Mouse (Mus musculus): Measurements from ENCODE around the gene Zfp398. TPM values are rescaled to one million over a fixed set of nuclear protein-coding genes. Genes with fewer than 3 reads are reported as not detected.
"Not testable (repeated sequence)": the region's sequence is repeated elsewhere in the genome, so short reads cannot be mapped to it uniquely, and the experiment has no call there.

The Zfp398 gene
- polyA plus RNA-seq, 1 experiment from 2014 or later = 6.6 TPM

DNA sequence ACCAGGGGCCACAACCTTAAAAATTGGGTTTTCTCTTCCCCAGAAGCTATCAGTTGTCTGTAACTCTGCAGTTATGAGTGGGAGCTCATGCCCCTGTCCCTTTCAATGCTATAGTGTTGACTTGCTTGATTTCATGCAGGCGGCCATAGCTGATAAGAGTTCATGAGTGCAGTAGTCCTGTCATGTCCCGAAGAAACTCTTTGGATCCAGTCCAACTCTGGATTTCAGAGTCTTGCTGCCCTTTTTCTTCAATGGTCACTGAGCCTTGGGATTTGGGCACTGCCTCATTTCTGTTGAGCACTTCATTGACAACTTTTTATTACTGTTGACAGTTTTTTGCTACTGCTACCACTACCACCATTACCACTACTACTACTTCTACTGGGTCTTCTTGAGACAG lies 2.2 kb downstream of the Zfp398 start:
- H3K4me3 ChIP-seq (ENCODE audit: low read length) = no peak overlapping the region
- no peak overlapping the region for H3K4me2 ChIP-seq (ENCODE audit: low read depth, low read length)
- no peaks in the 10 kb centered on the region for H3K36me3 ChIP-seq (ENCODE audit: control insufficient read depth, insufficient read depth, low read length)
- 49% methylated on average over 2 of the region's 2 CpGs for WGBS
- no peak overlapping the region for H3K27ac ChIP-seq (ENCODE audit: low read length)
- peaks cover 10% of the 10 kb centered on the region; the same call in 1 of the 2 replicates for H3K4me1 ChIP-seq (ENCODE audit: control insufficient read depth, insufficient read depth, low read length)
- ATAC-seq = no peak
- no peaks in the 10 kb centered on the region for H3K27me3 ChIP-seq (replicated peaks; ENCODE audit: control insufficient read depth, insufficient read depth, low read length)
- H3K9ac ChIP-seq (ENCODE audit: low read depth, low read length) = no peak overlapping the region
- H3K9me3 ChIP-seq (ENCODE audit: control insufficient read depth, low read length) = no peaks in the 10 kb centered on the region

DNA sequence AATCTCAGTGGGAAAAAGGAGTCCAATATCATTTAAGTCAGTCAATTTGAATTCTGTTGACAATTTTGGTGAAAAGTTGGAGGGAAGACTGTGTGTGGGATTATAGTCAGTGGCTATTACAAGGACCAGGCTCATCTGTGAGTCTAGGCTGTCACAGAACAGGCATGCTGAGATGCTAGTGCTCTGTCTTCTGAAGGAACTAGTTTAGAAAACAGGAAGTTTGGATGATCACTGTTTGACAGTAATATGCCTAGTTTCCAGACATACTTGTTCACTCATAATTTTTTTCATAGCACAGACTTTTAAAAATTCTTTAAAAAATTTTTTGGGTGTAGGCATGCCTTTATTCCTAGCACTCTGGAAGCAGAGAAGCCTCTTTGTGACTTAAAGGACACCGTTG lies 5.6 kb downstream of the Zfp398 start:
- ATAC-seq = no peak
- 100% methylated on average over 1 of the region's 1 CpGs for WGBS
- no peaks in the 10 kb centered on the region for H3K27me3 ChIP-seq (replicated peaks; ENCODE audit: control insufficient read depth, insufficient read depth, low read length)
- H3K9ac ChIP-seq (ENCODE audit: low read depth, low read length) = no peak overlapping the region
- no peaks in the 10 kb centered on the region for H3K36me3 ChIP-seq (ENCODE audit: control insufficient read depth, insufficient read depth, low read length)
- no peak overlapping the region for H3K27ac ChIP-seq (ENCODE audit: low read length)
- peaks cover 10% of the 10 kb centered on the region; the same call in 1 of the 2 replicates for H3K4me1 ChIP-seq (ENCODE audit: control insufficient read depth, insufficient read depth, low read length)
- H3K9me3 ChIP-seq (ENCODE audit: control insufficient read depth, low read length) = no peaks in the 10 kb centered on the region
- H3K4me2 ChIP-seq (ENCODE audit: low read depth, low read length) = no peak overlapping the region
- no peak overlapping the region for H3K4me3 ChIP-seq (ENCODE audit: low read length)

DNA sequence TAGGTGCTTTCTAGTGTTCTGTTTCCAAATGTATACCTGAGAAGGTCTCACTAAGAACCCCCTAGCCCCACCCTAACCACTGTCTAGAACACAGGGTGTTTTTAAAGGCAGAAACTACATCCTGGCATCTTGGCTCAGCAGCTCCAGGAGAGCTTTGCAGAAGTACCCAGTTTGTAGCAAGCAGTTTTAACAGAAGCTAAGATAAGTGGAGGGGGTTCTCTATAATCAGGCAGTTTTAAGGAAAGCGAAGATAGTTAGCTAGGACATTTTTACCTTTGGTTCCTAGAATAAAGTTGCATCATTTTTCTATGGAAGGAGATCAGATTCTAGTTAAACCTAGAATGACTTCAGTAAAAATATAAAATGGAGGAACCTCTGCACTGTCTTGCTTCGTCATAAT lies 6.4 kb downstream of the Zfp398 start:
- no peaks in the 10 kb centered on the region for H3K36me3 ChIP-seq (ENCODE audit: control insufficient read depth, insufficient read depth, low read length)
- H3K4me2 ChIP-seq (ENCODE audit: low read depth, low read length) = no peak overlapping the region
- 93% methylated on average over 2 of the region's 2 CpGs for WGBS
- no peak overlapping the region for H3K27ac ChIP-seq (ENCODE audit: low read length)
- peaks cover 10% of the 10 kb centered on the region; the same call in 1 of the 2 replicates for H3K4me1 ChIP-seq (ENCODE audit: control insufficient read depth, insufficient read depth, low read length)
- H3K4me3 ChIP-seq (ENCODE audit: low read length) = no peak overlapping the region
- H3K27me3 ChIP-seq (replicated peaks; ENCODE audit: control insufficient read depth, insufficient read depth, low read length) = no peaks in the 10 kb centered on the region
- no peaks in the 10 kb centered on the region for H3K9me3 ChIP-seq (ENCODE audit: control insufficient read depth, low read length)
- ATAC-seq = no peak
- no peak overlapping the region for H3K9ac ChIP-seq (ENCODE audit: low read depth, low read length)

DNA sequence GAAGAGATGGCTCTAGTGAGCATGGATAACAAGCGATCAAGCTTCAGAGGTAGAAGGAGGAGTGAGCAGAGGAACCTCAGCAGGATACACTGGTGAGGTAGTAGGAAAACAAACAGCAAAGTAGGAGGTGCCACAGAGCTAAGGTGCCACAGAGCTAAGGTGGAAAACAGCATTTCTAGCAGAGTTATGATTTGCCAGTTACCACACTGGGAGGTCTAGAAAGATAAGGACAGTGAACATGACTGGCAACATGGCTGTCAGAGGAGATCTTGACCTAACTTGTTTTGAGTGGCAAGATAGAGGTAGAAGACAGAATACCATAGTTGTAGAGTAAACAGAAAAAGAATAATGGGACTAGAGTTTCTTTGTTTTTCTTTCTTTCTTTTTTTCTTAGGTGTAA lies 6.9 kb downstream of the Zfp398 start:
- WGBS = 89% methylated on average over 1 of the region's 1 CpGs
- ATAC-seq = no peak
- Histone ChIP-seq H3K27ac (ENCODE audit: low read length) (no peak overlapping the region), H3K36me3 (ENCODE audit: control insufficient read depth, insufficient read depth, low read length) (no peaks in the 10 kb centered on the region), H3K9ac (ENCODE audit: low read depth, low read length) (no peak overlapping the region), H3K27me3 (replicated peaks; ENCODE audit: control insufficient read depth, insufficient read depth, low read length) (no peaks in the 10 kb centered on the region), H3K4me3 (ENCODE audit: low read length) (no peak overlapping the region), H3K4me1 (ENCODE audit: control insufficient read depth, insufficient read depth, low read length) (peaks cover 10% of the 10 kb centered on the region; the same call in 1 of the 2 replicates), H3K4me2 (ENCODE audit: low read depth, low read length) (no peak overlapping the region), H3K9me3 (ENCODE audit: control insufficient read depth, low read length) (no peaks in the 10 kb centered on the region)

DNA sequence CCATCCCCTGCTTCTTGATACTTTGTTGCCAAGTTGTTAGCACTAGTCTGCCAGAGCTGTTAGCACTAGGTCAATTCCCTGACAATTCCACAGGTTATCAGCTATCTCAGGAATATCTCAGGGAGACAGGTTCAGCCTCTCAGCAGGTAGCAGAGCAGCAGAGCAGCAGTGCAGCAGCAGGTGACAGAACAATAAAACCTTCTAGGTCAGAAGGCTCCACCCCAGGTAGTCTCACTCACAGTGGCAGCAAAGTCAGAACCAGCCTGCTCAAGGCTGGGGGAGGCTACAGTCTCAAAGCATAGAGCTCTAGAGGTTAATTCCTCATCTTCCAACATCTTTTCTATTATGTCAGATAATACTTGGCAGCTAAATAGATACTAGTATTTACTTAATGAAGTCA lies 10.3 kb downstream of the Zfp398 start:
- H3K9ac ChIP-seq (ENCODE audit: low read depth, low read length) = peak overlapping the region; percentile 25; the same call in 1 of the 2 replicates

DNA sequence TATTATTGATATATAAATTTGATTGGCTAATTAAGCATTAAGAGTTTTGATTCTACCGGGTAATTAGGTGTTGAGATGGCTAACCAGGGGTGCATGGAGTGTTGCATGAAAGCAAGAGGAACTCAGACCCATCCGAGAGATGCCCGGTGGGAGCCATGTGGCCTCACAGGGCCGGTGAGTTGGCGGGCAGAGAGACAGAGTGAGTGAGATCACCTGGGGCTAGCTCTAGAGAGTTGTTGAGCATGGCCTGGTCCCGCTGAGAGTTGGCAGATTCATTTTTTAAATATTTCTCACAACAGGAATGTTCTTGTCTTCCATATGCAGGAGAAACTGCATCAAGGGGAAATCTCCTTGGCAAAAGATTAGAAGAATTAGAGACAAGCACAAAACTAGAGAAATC lies 21.8 kb downstream of the Zfp398 start:
- ATAC-seq = no peak
- H3K36me3 ChIP-seq (ENCODE audit: control insufficient read depth, insufficient read depth, low read length) = no peaks in the 10 kb centered on the region
- no peak overlapping the region for H3K27ac ChIP-seq (ENCODE audit: low read length)
- no peaks in the 10 kb centered on the region for H3K27me3 ChIP-seq (replicated peaks; ENCODE audit: control insufficient read depth, insufficient read depth, low read length)
- H3K9me3 ChIP-seq (ENCODE audit: control insufficient read depth, low read length) = no peaks in the 10 kb centered on the region
- no peak overlapping the region for H3K4me3 ChIP-seq (ENCODE audit: low read length)
- H3K4me1 ChIP-seq (ENCODE audit: control insufficient read depth, insufficient read depth, low read length) = no peaks in the 10 kb centered on the region
- H3K4me2 ChIP-seq (ENCODE audit: low read depth, low read length) = no peak overlapping the region
- WGBS = 94% methylated on average over 6 of the region's 6 CpGs
- no peak overlapping the region for H3K9ac ChIP-seq (ENCODE audit: low read depth, low read length)

More for the DNA sequence above, 10.3 kb downstream of the Zfp398 start:
- Histone ChIP-seq H3K4me2 (ENCODE audit: low read depth, low read length) (no peak overlapping the region), H3K9me3 (ENCODE audit: control insufficient read depth, low read length) (no peaks in the 10 kb centered on the region), H3K27ac (ENCODE audit: low read length) (peak overlapping the region; percentile 24), H3K4me1 (ENCODE audit: control insufficient read depth, insufficient read depth, low read length) (no peaks in the 10 kb centered on the region), H3K4me3 (ENCODE audit: low read length) (no peak overlapping the region), H3K36me3 (ENCODE audit: control insufficient read depth, insufficient read depth, low read length) (no peaks in the 10 kb centered on the region), H3K27me3 (replicated peaks; ENCODE audit: control insufficient read depth, insufficient read depth, low read length) (no peaks in the 10 kb centered on the region)
- ATAC-seq = peak; percentile 91

DNA sequence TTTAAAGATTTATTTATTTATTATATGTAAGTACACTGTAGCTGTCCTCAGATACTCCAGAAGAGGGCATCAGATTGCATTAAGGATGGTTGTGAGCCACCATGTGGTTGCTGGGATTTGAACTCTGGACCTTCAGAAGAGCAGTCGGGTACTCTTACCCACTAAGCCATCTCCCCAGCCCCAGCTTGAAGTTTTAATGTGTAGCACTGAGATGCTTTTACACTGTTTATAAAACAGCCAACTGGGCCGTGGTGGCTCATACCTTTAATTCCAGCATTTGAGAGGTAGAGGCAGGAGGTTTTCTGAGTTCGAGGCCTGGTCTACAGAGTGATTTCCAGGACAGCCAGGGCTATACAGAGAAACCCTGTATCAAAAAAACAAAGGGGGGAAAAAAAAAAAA lies 22.3 kb downstream of the Zfp398 start:
- H3K27me3 ChIP-seq (replicated peaks; ENCODE audit: control insufficient read depth, insufficient read depth, low read length); H3K9ac ChIP-seq (ENCODE audit: low read depth, low read length); H3K4me3 ChIP-seq (ENCODE audit: low read length); H3K36me3 ChIP-seq (ENCODE audit: control insufficient read depth, insufficient read depth, low read length); H3K27ac ChIP-seq (ENCODE audit: low read length); ATAC-seq; H3K4me2 ChIP-seq (ENCODE audit: low read depth, low read length); H3K4me1 ChIP-seq (ENCODE audit: control insufficient read depth, insufficient read depth, low read length); H3K9me3 ChIP-seq (ENCODE audit: control insufficient read depth, low read length): not testable (repeated sequence)
- WGBS = 87% methylated on average over 3 of the region's 3 CpGs

DNA sequence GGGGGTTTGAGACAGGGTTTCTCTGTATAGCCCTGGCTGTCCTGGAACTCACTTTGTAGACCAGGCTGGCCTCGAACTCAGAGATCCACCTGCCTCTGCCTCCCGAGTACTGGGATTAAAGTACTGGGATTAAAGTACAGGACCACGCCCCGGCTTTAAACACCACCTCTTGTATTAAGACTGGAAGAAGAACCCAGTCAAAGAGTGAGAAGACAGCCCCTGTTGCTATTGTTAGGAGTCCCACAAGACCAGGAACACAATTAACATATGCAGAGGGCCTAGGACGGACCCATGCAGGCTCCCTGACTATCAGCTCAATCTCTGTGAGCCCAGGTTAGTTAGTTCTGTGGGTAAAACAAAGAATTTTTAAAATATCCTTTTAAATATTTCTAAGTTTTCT lies 36.8 kb downstream of the Zfp398 start:
- Histone ChIP-seq H3K27ac (ENCODE audit: low read length) (no peak overlapping the region), H3K4me1 (ENCODE audit: control insufficient read depth, insufficient read depth, low read length) (no peaks in the 10 kb centered on the region), H3K9ac (ENCODE audit: low read depth, low read length) (no peak overlapping the region), H3K4me3 (ENCODE audit: low read length) (no peak overlapping the region), H3K4me2 (ENCODE audit: low read depth, low read length) (no peak overlapping the region), H3K27me3 (replicated peaks; ENCODE audit: control insufficient read depth, insufficient read depth, low read length) (no peaks in the 10 kb centered on the region), H3K9me3 (ENCODE audit: control insufficient read depth, low read length) (no peaks in the 10 kb centered on the region), H3K36me3 (ENCODE audit: control insufficient read depth, insufficient read depth, low read length) (no peaks in the 10 kb centered on the region)
- no peak for ATAC-seq
- 92% methylated on average over 5 of the region's 5 CpGs for WGBS

DNA sequence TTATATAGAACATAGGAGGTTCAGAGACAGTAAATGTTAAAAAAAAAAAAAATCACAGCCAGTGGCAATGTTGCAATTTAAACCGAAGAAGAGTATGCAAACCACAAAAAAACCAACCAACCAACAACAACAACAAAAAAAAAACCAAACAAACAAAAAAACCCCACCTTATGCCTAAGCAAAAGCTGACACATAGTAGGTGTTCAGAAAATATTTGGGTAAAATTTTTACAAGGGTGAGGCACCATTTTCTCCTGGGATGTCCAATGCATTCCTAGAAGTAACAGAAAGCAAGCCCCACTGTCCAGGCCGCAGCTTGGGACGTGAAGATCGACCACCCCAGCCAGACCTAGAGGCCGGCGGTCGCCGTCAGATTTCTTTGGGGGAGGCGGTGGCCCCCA lies 41.6 kb downstream of the Zfp398 start, which contains the start of gene Zfp282:
Zfp282 (plus strand) TSS at position 147 of the 400 bp plus-strand sequence.
- Histone ChIP-seq H3K4me3 (ENCODE audit: low read length) (peak within 1 kb of the TSS; percentile 96), H3K9ac (ENCODE audit: low read depth, low read length) (peak within 1 kb of the TSS; percentile 94), H3K27me3 (replicated peaks; ENCODE audit: control insufficient read depth, insufficient read depth, low read length) (no peaks in the 10 kb centered on the region), H3K9me3 (ENCODE audit: control insufficient read depth, low read length) (no peaks in the 10 kb centered on the region), H3K27ac (ENCODE audit: low read length) (peak within 1 kb of the TSS; percentile 99), H3K36me3 (ENCODE audit: control insufficient read depth, insufficient read depth, low read length) (peaks cover 9% of the 10 kb centered on the region; the same call in 1 of the 2 replicates), H3K4me1 (ENCODE audit: control insufficient read depth, insufficient read depth, low read length) (peaks cover 12% of the 10 kb centered on the region), H3K4me2 (ENCODE audit: low read depth, low read length) (peak within 1 kb of the TSS; percentile 88)
- WGBS = 5% methylated on average over 9 of the region's 9 CpGs
- ATAC-seq = no peak

DNA sequence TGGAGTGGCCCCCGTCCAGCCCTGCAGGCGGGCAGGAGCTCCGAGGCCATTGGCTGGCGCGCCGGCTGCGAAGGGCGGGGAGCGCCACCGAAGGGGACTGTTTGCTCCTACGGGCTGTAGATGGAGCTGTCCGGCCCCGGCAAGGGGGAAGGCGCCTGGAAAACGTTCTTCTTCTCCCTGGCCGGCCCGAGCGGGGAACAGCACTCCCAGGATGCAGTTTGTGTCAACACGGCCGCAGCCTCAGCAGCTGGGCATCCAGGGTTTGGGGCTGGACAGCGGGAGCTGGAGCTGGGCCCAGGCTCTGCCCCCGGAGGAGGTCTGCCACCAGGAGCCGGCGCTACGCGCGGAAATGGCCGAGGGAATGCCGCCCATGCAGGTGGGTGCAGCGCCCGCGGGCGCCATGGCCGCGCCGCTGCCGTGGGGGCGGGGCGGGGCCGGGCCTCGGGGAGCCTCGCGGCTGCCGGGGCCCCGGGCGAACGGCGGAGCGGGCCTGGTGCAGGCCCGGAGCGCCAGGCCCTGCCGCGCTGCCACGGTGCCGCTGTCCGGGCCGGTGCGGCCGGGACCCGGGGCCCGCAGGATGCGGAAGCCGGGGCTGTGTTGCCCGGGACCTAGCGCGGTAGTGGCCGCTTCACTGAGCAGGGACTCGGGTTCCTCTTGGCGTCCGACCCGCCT lies 42.1 kb downstream of the Zfp398 start:
- H3K4me1 ChIP-seq (ENCODE audit: control insufficient read depth, insufficient read depth, low read length) = peaks cover 12% of the 10 kb centered on the region
- no peaks in the 10 kb centered on the region for H3K9me3 ChIP-seq (ENCODE audit: control insufficient read depth, low read length)
- H3K4me3 ChIP-seq (ENCODE audit: low read length) = peak overlapping the region; percentile 96
- peak; percentile 98 for ATAC-seq
- H3K9ac ChIP-seq (ENCODE audit: low read depth, low read length) = peak overlapping the region; percentile 94
- H3K27me3 ChIP-seq (replicated peaks; ENCODE audit: control insufficient read depth, insufficient read depth, low read length) = no peaks in the 10 kb centered on the region
- WGBS = under 1% methylated on average over 46 of the region's 71 CpGs
- H3K36me3 ChIP-seq (ENCODE audit: control insufficient read depth, insufficient read depth, low read length) = peaks cover 9% of the 10 kb centered on the region; the same call in 1 of the 2 replicates
- peak overlapping the region; percentile 99 for H3K27ac ChIP-seq (ENCODE audit: low read length)
- H3K4me2 ChIP-seq (ENCODE audit: low read depth, low read length) = peak overlapping the region; percentile 88
